Mouse (Mus musculus) liver, embryonic 14.5 days (tissue): ENCODE measurements around the gene Trappc10.

Experiments
- CTCF ChIP-seq: IDR thresholded peaks from 2 replicates; pipeline ENCODE4 v1.5.1; 2016; ENCODE audit warnings: antibody characterized with exemption, low read depth, control low read depth
- EP300 ChIP-seq: IDR thresholded peaks from 2 replicates; pipeline ENCODE4 v1.6.1; 2016; ENCODE audit warnings: antibody characterized with exemption, low read depth

- TF ChIP-seq CTCF, result no peak
- no peak for TF ChIP-seq EP300
These were observed 76.7 kb downstream of the Trappc10 start for GRCm38 (mm10) chr10:78167775-78168174.
